Mouse (Mus musculus) liver, adult 2 months (tissue): ENCODE measurements around the gene Zc3h14. TPM values are rescaled to one million over a fixed set of nuclear protein-coding genes. Genes with fewer than 3 reads are reported as not detected.

Source experiments
- DNase-seq: peaks from one replicate; pipeline ENCODE4 v3.0.0-alpha.2; 2011; ENCODE audit warnings: low read depth, low spot score; ENCODE audit errors: extremely low read depth
- H3K27ac ChIP-seq: fragments of 200-500 bp; replicated peaks from 2 replicates; pipeline ENCODE4 v1.5.1; 2012; ENCODE audit warnings: low read depth, mild to moderate bottlenecking, control low read depth, inconsistent platforms, low read length; ENCODE audit not compliant: insufficient read depth
- H3K27me3 ChIP-seq: fragments of 200-500 bp; 2 replicates; pipeline ENCODE4 v1.6.1; 2012; ENCODE audit warnings: mild to moderate bottlenecking, moderate library complexity, low read length, inconsistent platforms; ENCODE audit not compliant: control insufficient read depth, insufficient read depth
- H3K36me3 ChIP-seq: fragments of 200-500 bp; 2 replicates; pipeline ENCODE4 v1.6.1; 2012; ENCODE audit warnings: low read length, inconsistent platforms; ENCODE audit not compliant: control insufficient read depth, insufficient read depth
- H3K4me1 ChIP-seq: fragments of 200-500 bp; 2 replicates; pipeline ENCODE4 v1.6.1; 2011; ENCODE audit warnings: low read length; ENCODE audit not compliant: control insufficient read depth, insufficient read depth
- H3K4me3 ChIP-seq: fragments of 200-500 bp; 2 replicates; pipeline ENCODE4 v1.5.1; 2011; ENCODE audit warnings: low read depth, mild to moderate bottlenecking, control low read depth, low read length, moderate library complexity; ENCODE audit not compliant: insufficient read depth
- H3K79me2 ChIP-seq: fragments of 200-500 bp; 2 replicates; pipeline ENCODE4 v1.6.1; 2012; ENCODE audit warnings: inconsistent platforms, mild to moderate bottlenecking, low read length, moderate library complexity; ENCODE audit not compliant: control insufficient read depth, insufficient read depth
- H3K9ac ChIP-seq: fragments of 200-500 bp; 2 replicates; pipeline ENCODE4 v1.6.1; 2012; ENCODE audit warnings: low read depth, mild to moderate bottlenecking, control low read depth, inconsistent platforms, low read length
- CTCF ChIP-seq: fragments of 200-500 bp; IDR thresholded peaks from 2 replicates; pipeline ENCODE4 v1.5.1; 2011; ENCODE audit warnings: low read depth, low read length, control low read depth
- POLR2A ChIP-seq: fragments of 200-500 bp; IDR thresholded peaks from 2 replicates; pipeline ENCODE4 v1.6.1; 2011; ENCODE audit warnings: low read length, control low read depth; ENCODE audit not compliant: insufficient read depth; ENCODE audit errors: extremely low read depth
- WGBS: fragments of 180-500 bp; shearing (Covaris S2); methylation state at CpG from one replicate; pipeline ENCODE4 v1.1.7; 2018; 5-methylcytosine and 5-hydroxymethylcytosine counted together
- polyA plus RNA-seq: library from polyadenylated mRNA; depleted of rRNA; stranded (reverse); fragments of >200 nt; gene quantifications from 2 replicates; pipeline ENCODE4 v1.2.3, GENCODE M21; 2012; rRNA removed
- total RNA-seq: library from RNA; depleted of rRNA; stranded (reverse); fragments of >200 nt; gene quantifications from 2 replicates; pipeline ENCODE4 v1.2.3, GENCODE M21; 2014; rRNA removed

Gene Zc3h14
- total and polyA plus RNA-seq, 2 experiments = 21.9 to 53.7 TPM

DNA sequence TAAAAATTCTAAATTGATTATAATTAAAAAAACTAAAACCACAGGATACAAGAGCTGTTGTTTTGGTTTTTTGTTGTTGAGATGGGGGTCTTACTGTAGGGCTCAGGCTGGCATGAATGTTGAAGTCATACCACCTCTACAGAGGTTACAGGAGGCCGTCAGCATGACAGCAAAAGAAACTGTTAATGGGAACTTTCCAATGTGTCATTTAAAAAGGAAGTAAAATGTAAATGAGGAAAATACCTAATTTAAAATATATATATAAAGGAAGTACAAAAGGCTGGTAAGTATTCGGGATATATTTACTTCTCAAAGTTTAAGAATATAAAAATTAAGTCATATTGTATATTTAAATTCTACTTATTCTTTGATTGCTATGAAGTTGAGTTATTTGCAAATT lies 88.7 kb downstream of the Zc3h14 start:
- TF ChIP-seq CTCF (no peak), POLR2A (no peak)
- Histone ChIP-seq H3K27me3 (no peaks in the 10 kb centered on the region), H3K9ac (no peak overlapping the region), H3K27ac (no peak overlapping the region), H3K79me2 (no peaks in the 10 kb centered on the region), H3K4me1 (peaks cover 7% of the 10 kb centered on the region), H3K36me3 (peaks cover 5% of the 10 kb centered on the region), H3K4me3 (no peak overlapping the region)
- WGBS = 87% methylated on average over 2 of the region's 2 CpGs
- DNase-seq = no peak

Other genes with a start within 250 kb of the Zc3h14 start
- gene Kcnk10, start 168.7 kb upstream of the Zc3h14 start, total RNA-seq = 1.1 and 1.2 TPM in 2 replicates
- 0.49 and 0.65 TPM in 2 replicates for gene Kcnk10, start 168.7 kb upstream of the Zc3h14 start, polyA plus RNA-seq
- 3.5 and 4.2 TPM in 2 replicates for gene Spata7, start 118.8 kb upstream of the Zc3h14 start, total RNA-seq
- gene Spata7, start 118.8 kb upstream of the Zc3h14 start, polyA plus RNA-seq = 0.43 and 0.63 TPM in 2 replicates
- gene Ptpn21, start 9.6 kb upstream of the Zc3h14 start, total RNA-seq = 5.9 and 10.1 TPM in 2 replicates
- gene Ptpn21, start 9.6 kb upstream of the Zc3h14 start, polyA plus RNA-seq = 10.4 and 12.2 TPM in 2 replicates
- gene Eml5, start 154.5 kb downstream of the Zc3h14 start, total RNA-seq = 3.9 and 4.3 TPM in 2 replicates
- gene Eml5, start 154.5 kb downstream of the Zc3h14 start, polyA plus RNA-seq = 1.2 and 1.7 TPM in 2 replicates
- 5.6 and 6.5 TPM in 2 replicates for gene Ttc8, start 173.6 kb downstream of the Zc3h14 start, total RNA-seq
- 3.8 and 6.9 TPM in 2 replicates for gene Ttc8, start 173.6 kb downstream of the Zc3h14 start, polyA plus RNA-seq